Mouse (Mus musculus) gastrocnemius, postnatal 25 days (tissue): ENCODE measurements around the gene Edf1. TPM values are rescaled to one million over a fixed set of nuclear protein-coding genes. Genes with fewer than 3 reads are reported as not detected.
A peak's percentile ranks its signal among the peaks of the same experiment; 100 is the strongest.

ENCODE experiments used
- DNase-seq: peaks from one replicate; pipeline ENCODE4 v3.0.0; 2022
- total RNA-seq, 2 experiments: library from RNA; stranded (reverse); gene quantifications; 1 replicate in 1 of 2; 2 replicates in 1 of 2; pipeline ENCODE4 v1.2.3; 2021

Edf1 gene
- total RNA-seq, 2 experiments from 2014 or later, result 142 to 162 TPM

DNA sequence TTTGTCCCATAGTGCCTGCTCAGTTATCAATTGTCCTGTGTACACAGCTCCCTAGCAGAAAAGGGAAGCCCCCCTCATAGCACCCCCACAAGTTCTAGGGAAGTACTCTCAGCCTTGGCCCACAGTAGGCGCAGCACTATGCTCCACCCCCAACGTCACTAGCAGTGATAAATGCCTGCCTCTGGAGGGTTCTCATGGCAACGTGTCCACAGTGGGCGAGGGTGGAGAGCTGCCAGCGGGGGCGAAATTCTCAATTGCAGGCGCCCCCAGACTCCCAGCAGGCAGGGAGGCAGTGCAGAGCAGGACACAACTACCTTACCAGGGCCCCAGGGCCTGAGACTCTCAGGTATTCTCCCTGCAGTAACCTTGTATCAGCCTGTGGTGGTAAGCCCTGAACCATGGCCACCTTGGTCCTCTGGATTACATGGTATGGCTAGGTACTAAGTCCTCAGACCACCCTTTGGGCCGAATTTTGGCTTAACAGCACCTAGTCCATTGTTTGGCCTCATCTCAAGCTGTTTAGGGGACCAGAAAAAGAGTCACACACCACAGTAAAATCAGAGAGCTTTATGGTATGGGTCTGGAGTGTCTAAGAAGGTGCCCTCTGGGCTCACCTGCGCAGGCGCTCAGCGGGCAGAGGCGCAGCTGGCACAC lies 24.9 kb downstream of the Edf1 start:
- DNase-seq, result no peak

DNA sequence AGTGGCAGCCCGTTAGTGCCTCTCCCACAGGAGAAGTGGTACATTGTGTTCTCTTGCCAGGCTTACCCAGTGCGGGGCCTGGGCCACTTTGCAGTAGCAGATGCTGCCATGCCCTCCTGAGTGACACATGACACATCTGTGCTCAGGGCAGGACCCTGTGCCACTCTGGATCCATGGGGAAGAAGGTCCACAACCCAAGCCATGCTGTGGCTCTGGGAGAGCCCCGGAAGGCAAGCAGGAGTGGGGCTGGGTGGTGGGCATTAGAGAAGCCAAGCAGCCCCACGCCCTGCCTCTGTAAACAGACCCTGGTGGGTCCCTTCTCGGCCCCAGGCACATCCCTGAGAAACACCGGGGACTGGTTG lies 25.5 kb downstream of the Edf1 start:
- DNase-seq, result no peak

DNA sequence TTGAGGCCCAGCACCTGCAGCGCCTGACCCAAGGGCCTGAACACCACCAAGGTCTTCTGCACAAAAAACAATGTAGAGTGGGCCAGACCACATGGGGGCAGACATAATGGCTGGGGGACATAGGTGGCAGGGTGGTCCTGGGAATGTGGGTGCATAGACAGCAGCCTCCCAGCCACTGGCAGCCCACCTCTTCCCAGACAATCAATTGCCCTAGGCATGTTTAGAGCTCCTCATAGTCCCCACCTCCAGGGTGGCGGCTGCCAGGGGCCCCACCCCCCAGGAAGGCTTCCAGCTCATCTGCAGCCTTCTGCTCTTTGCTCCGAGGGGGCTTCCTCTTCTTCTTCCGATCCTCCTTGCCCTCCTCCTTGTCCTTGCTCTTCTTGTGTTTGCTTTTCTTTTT lies 25.9 kb downstream of the Edf1 start:
- DNase-seq, result no peak

DNA sequence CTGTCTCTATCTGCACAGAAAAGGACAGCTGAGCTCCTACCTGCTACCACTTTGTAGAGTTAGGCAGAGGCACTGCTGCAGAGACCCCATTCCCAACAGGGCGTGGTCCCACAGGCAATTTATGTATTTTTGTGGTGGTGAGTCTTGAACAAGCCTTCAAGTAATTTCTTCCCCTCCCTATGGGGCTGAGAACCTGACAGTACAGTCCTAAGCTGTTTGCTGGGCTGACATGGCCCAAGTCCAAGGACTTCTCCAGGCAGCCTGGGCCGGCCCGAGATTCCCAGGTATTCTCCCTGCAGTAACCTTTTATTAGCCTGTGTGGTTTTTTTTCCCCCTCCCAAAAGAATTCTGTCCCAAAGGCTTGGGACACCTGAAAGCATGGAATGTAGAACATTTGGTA lies 26.5 kb downstream of the Edf1 start:
- DNase-seq, result no peak

DNA sequence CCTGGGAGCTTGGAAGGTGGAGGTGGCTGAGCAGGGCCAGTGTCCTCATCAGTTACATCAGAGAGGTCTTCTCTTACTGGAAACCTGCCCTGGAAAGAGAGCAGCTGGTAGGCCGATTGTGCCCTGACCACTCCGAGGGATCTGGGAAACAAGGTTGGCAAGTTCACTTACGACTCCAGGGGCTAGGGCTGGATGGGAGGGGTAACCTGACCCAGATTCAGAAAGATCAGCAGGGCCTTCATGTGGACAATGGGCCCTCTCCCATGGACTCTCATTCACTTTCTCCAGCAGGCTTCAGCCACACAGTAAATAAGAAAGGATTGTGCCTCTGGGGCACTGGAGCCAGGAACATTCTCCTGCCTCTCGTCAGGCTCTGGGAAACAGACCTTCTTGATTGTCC lies 27.2 kb downstream of the Edf1 start:
- DNase-seq, result no peak

GRCm38 (mm10) chr2:25585601-25586000 lies 28.0 kb downstream of the Edf1 start:
- no peak for DNase-seq

- no peak for DNase-seq
These were observed 29.6 kb downstream of the Edf1 start for GRCm38 (mm10) chr2:25587290-25587689.

GRCm38 (mm10) chr2:25588227-25588907 lies 30.7 kb downstream of the Edf1 start:
- DNase-seq, result no peak

DNA sequence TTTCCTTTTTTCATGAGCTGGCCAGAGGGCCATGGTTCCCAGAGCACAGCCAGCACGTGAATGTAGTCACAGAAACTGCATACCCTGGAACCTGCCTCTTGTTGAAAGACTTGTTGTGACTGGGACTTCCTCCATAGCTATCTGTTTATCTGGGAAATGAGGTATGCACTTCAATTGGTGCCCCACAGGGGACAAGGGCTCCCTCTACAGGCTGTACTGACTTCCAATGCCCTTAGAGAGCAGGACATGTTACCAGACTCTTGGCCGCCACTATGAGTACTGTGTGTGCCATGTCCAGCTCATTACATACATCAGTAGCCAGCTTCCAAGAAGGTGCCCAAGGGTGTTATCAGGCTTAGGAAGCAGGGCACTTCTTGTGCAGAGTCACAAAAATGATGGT lies 34.2 kb downstream of the Edf1 start:
- DNase-seq, result no peak

DNA sequence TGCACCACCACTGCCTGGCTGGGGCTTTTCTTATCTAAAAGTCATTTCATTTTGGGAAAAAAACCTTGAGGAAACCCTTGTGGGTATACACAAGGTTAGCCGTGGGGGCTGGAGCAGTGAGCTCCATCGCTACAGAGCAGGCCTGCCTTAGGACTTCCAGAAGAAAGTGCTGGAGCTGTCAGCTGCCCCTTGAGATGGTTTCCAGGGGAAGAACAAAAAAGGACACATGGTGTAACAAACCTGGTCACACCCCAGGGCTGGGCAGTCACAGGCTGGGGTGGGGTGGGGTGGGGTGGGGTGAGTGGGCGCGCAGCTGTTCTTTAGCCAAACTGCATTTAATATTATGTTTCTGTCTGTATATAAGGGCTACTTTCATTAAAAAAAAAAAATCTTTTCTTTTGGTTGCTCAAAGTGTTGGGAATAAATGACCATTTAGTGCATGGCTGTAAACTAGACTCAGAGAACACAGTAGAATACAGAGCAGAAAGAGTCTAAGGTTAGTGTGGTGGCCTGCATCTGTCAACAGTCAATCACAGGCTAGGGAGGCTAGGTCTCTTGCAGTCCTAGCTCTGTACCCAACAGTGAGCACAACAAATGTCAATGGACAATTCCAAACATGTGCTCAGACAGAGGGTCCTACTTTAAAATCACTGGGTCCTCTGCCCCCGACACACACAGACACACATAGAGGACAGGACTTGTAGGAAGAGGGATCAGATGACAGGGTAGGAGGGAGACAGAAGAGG lies 39.3 kb downstream of the Edf1 start:
- DNase-seq, result no peak

- DNase-seq, result no peak
These were observed 41.1 kb downstream of the Edf1 start for GRCm38 (mm10) chr2:25598749-25599148.

DNA sequence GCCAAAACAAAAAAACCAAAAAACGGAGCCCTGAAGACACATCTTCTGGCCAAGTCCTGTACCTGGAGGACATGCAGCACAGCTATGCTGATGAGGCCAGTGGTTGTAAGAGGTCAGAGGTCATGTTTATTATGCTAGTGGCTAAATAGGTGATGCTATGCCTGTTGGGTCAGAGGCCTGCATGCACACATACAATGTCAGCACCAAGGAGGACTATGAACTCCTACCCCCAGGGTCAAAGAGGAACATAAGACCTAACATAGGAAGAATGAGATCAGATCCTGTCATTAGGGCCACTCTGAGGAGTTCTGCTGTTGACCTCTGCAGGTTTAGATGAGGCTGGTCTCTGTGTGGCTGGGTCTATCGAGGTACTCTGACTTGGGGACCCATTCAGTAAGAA lies 42.4 kb downstream of the Edf1 start:
- no peak for DNase-seq

DNA sequence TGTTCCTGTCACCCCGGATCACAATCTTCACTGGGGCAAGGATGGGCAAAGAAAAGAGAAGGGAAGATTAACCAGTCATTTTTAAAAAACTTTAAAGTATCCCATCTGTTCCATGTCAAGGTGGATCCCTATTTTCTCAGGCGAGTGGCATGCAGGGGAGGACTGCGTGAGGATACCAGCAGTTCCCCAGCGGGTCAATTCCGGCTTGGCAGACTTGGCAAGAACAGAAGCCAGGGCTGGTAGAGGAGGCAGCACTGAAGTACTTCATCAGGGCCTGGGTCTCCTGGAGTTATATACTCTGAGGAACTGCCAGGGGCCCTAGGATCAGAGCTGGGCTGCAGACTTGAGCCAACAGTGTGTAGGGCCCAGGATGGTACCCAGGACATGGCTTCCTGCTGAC lies 44.9 kb downstream of the Edf1 start:
- DNase-seq, result no peak

DNA sequence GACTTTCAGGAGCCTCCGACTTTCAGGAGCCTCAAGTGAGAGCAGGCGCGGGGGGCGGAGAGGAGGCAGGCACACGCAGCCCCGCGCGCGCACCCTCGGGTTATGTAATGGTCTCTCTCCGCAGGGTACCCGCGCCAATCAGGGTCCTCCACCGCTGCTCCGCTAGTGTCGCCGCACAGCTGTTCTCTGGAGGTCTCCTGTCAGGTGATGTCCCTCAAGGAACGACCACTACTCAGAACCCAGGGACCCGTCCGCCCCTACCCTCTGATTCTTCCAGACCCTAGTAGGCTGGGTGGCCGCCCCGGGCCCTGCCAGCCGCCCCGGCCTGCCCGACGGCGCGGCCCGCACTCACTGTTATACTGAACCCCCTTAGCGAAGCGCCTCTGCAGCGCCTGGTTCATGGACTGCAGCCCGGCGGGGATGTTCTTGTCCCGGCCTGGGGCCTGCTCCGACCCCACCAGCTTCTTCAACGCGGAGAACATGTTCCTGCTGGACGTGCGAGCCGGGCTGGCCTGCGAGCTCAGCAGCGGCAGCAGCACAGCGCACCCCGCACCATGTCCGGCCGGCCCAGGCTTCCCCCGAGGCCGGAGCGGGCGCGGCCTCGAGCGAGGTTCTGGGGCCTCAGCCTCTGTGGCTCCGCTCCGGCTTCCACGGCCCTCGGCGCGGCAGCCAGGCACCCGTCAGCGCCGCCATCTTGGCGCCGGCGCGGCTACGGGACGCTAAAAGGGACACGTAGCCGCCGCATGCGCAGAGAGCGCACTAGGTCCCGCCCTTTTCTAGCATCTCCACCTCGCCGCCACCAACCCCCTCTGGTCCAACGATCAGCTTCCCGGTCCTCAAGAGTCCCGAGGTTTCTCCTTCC lies 50.3 kb downstream of the Edf1 start, which contains the start of gene Rabl6:
TSS of gene Rabl6 (minus strand) at position 761 of the 862 bp plus-strand sequence.
- peak; percentile 89 for DNase-seq

DNA sequence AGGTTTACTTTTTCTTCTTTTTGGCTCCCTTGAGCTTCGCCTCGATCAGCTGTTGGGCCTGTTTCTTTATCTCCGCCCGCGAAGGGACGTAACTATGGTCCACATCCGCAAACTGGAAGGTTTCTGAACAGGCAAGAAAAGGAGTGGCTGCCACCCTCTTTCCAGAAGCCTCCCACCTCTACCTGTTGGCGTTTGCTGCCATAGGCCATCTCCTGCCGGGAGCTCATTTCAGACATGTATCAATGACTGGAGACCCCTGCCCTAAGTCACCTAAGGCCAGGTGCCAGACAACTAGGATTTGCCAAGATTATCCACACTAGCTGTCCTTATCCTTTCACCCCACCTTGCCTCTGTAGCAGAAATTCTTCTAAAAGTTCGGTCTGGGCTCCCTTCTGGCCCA lies 51.0 kb downstream of the Edf1 start:
- no peak for DNase-seq

Other genes with a start within 250 kb of the Edf1 start
- gene Grin1, start 238.7 kb upstream of the Edf1 start, total RNA-seq, result under 1 TPM in 1 of 2 experiments, not detected in 1; 0.08 TPM
- gene Man1b1, start 225.5 kb upstream of the Edf1 start, total RNA-seq, result 10 to 100 TPM; 11.9 to 15.4 TPM
- 10 to 100 TPM; 10.1 to 10.4 TPM for gene Dpp7, start 201.5 kb upstream of the Edf1 start, total RNA-seq
- gene Uap1l1, start 192.2 kb upstream of the Edf1 start, total RNA-seq, result 1 to 10 TPM; 2.8 to 4.6 TPM
- under 1 TPM; 0.19 to 0.33 TPM for gene Sapcd2, start 185.5 kb upstream of the Edf1 start, total RNA-seq
- 1 to 10 TPM; 9.1 to 9.4 TPM for gene Entpd2, start 162.0 kb upstream of the Edf1 start, total RNA-seq
- gene Npdc1, start 158.5 kb upstream of the Edf1 start, total RNA-seq, result 10 to 100 TPM; 15.0 to 25.1 TPM
- not detected for gene Fut7, start 134.6 kb upstream of the Edf1 start, total RNA-seq
- gene Abca2, start 129.1 kb upstream of the Edf1 start, total RNA-seq, result 10 to 100 TPM; 12.5 to 16.2 TPM
- under 1 TPM; 0.35 to 0.64 TPM for gene Clic3, start 101.0 kb upstream of the Edf1 start, total RNA-seq
- 10 to 100 TPM; 13.7 to 16.2 TPM for gene Paxx, start 96.8 kb upstream of the Edf1 start, total RNA-seq
- gene Ptgds, start 87.8 kb upstream of the Edf1 start, total RNA-seq, result not detected
- not detected for gene Lcn12, start 63.9 kb upstream of the Edf1 start, total RNA-seq
- gene Fbxw5, start 57.1 kb upstream of the Edf1 start, total RNA-seq, result 10 to 100 TPM; 77.2 to 77.4 TPM
- 1 to 10 TPM in 1 of 2 experiments, under 1 TPM in 1; 0.86 to 1.3 TPM for gene C8g, start 56.1 kb upstream of the Edf1 start, total RNA-seq
- 10 to 100 TPM; 10.5 to 10.9 TPM for gene Traf2, start 10.9 kb upstream of the Edf1 start, total RNA-seq
- gene Mamdc4, start 17.0 kb downstream of the Edf1 start, total RNA-seq, result 1 to 10 TPM; 1.7 to 3.2 TPM
- 10 to 100 TPM; 50.1 to 53.7 TPM for gene Phpt1, start 17.4 kb downstream of the Edf1 start, total RNA-seq
- gene Ajm1, start 23.9 kb downstream of the Edf1 start, total RNA-seq, result not detected
- 10 to 100 TPM; 63.5 to 67.8 TPM for gene Rabl6, start 50.7 kb downstream of the Edf1 start, total RNA-seq
- gene Ccdc183, start 59.8 kb downstream of the Edf1 start, total RNA-seq, result not detected
- gene Tmem141, start 64.2 kb downstream of the Edf1 start, total RNA-seq, result 10 to 100 TPM; 15.2 to 16.4 TPM
- gene Fcna, start 70.2 kb downstream of the Edf1 start, total RNA-seq, result 1 to 10 TPM; 3.9 to 8.5 TPM
- gene Lcn8, start 95.3 kb downstream of the Edf1 start, total RNA-seq, result 10 to 100 TPM in 1 of 2 experiments, 1 to 10 TPM in 1; 5.7 to 20.3 TPM
- not detected for gene Lcn5, start 100.1 kb downstream of the Edf1 start, total RNA-seq
- gene Lcn6, start 118.9 kb downstream of the Edf1 start, total RNA-seq, result not detected
- not detected for gene Lcn10, start 124.9 kb downstream of the Edf1 start, total RNA-seq
- gene Obp2a, start 142.2 kb downstream of the Edf1 start, total RNA-seq, result not detected
- 10 to 100 TPM in 1 of 2 experiments, 1 to 10 TPM in 1; 8.4 to 11.2 TPM for gene Bmyc, start 148.9 kb downstream of the Edf1 start, total RNA-seq
- gene Obp2b, start 179.2 kb downstream of the Edf1 start, total RNA-seq, result not detected
- not detected for gene Lcn3, start 207.7 kb downstream of the Edf1 start, total RNA-seq
- gene Lcn11, start 219.2 kb downstream of the Edf1 start, total RNA-seq, result not detected
- gene Gm13539, start 224.4 kb downstream of the Edf1 start, total RNA-seq, result not detected